Mouse (Mus musculus) embryonic fibroblast, embryonic 13.5 days (primary cell): ENCODE data around the gene Hsd3b2.

Experiments
- CTCF ChIP-seq: IDR thresholded peaks from 2 replicates; pipeline ENCODE4 v1.5.1; 2011; ENCODE audit warnings: mild to moderate bottlenecking, control low read depth, low read length, moderate library complexity, borderline replicate concordance; ENCODE audit not compliant: insufficient read depth
- POLR2A ChIP-seq: IDR thresholded peaks from 2 replicates; pipeline ENCODE4 v1.6.1; 2011; ENCODE audit warnings: low read depth, mild to moderate bottlenecking, control low read depth, low read length, moderate library complexity

- TF ChIP-seq POLR2A (no peak), CTCF (no peak)
Measured at GRCm38 (mm10) chr3:98720740-98721139, 3.6 kb downstream of the Hsd3b2 start.
